Mouse (Mus musculus) midbrain, embryonic 12.5 days (tissue): ENCODE results near the gene Ncln. TPM values are rescaled to one million over a fixed set of nuclear protein-coding genes. Genes with fewer than 3 reads are reported as not detected.

Source experiments
- ATAC-seq: fragments of 200-750 bp; cut with Nextera tagmentation; 2 replicates; pipeline ENCODE4 v1.8.0; 2017; ENCODE audit warnings: low read depth, moderate TSS enrichment, moderate library complexity; ENCODE audit not compliant: low FRiP score
- H3K27ac ChIP-seq: fragments of 300-500 bp; sonication (generic); replicated peaks from 2 replicates; pipeline ENCODE4 v1.5.1; 2016; ENCODE audit warnings: mild to moderate bottlenecking
- H3K27me3 ChIP-seq: fragments of 300-500 bp; sonication (generic); 2 replicates; pipeline ENCODE4 v1.6.1; 2016; ENCODE audit warnings: mild to moderate bottlenecking
- H3K36me3 ChIP-seq: fragments of 300-500 bp; sonication (generic); 2 replicates; pipeline ENCODE4 v1.6.1; 2016
- H3K4me1 ChIP-seq: fragments of 300-500 bp; sonication (generic); 2 replicates; pipeline ENCODE4 v1.6.1; 2016
- H3K4me2 ChIP-seq: fragments of 300-500 bp; sonication (generic); replicated peaks from 2 replicates; pipeline ENCODE4 v1.6.1; 2016; ENCODE audit warnings: mild to moderate bottlenecking, moderate library complexity
- H3K4me3 ChIP-seq: fragments of 300-500 bp; sonication (generic); 2 replicates; pipeline ENCODE4 v1.5.1; 2016; ENCODE audit warnings: mild to moderate bottlenecking
- H3K9ac ChIP-seq: fragments of 300-500 bp; sonication (generic); replicated peaks from 2 replicates; pipeline ENCODE4 v1.6.1; 2016; ENCODE audit warnings: mild to moderate bottlenecking, moderate library complexity
- H3K9me3 ChIP-seq: fragments of 300-500 bp; sonication (generic); 2 replicates; pipeline ENCODE4 v1.6.1; 2016; ENCODE audit warnings: mild to moderate bottlenecking
- WGBS: fragments of 180-500 bp; shearing (Covaris S2); methylation state at CpG from one replicate; pipeline ENCODE4 v1.1.7; 2016; 5-methylcytosine and 5-hydroxymethylcytosine counted together
- polyA plus RNA-seq: library from polyadenylated mRNA; unstranded; fragments of >200 nt; fragmentation: Nextera tagmentation; extraction: Ambion mirVana; gene quantifications from 2 replicates; pipeline ENCODE4 v1.2.1, GENCODE M21; 2016

Ncln gene
- 66.9 and 68.3 TPM in 2 replicates for polyA plus RNA-seq

GRCm38 (mm10) chr10:81496264-81496901 is at the start of gene Ncln:
TSS of gene Ncln (minus strand) at chr10:81496392.
- ATAC-seq = peak; percentile 96
- peak within 1 kb of the TSS; percentile 73 for H3K4me3 ChIP-seq
- H3K36me3 ChIP-seq = peaks cover 20% of the 10 kb centered on the region
- peaks cover 20% of the 10 kb centered on the region for H3K4me1 ChIP-seq
- peak within 1 kb of the TSS; percentile 89 for H3K4me2 ChIP-seq
- no peaks in the 10 kb centered on the region for H3K9me3 ChIP-seq
- peak within 1 kb of the TSS; percentile 57; the same call in 1 of the 2 replicates for H3K27ac ChIP-seq
- no peaks in the 10 kb centered on the region; the same call in 1 of the 2 replicates for H3K27me3 ChIP-seq
- peak within 1 kb of the TSS; percentile 75 for H3K9ac ChIP-seq
- under 1% methylated on average over 39 of the region's 45 CpGs for WGBS

- Histone ChIP-seq H3K27me3 (no peaks in the 10 kb centered on the region), H3K9ac (peak within 1 kb of the TSS; percentile 93), H3K27ac (peak within 1 kb of the TSS; percentile 88), H3K4me3 (peak within 1 kb of the TSS; percentile 94), H3K9me3 (no peaks in the 10 kb centered on the region), H3K4me1 (peaks cover 32% of the 10 kb centered on the region), H3K4me2 (peak within 1 kb of the TSS; percentile 98), H3K36me3 (no peaks in the 10 kb centered on the region)
- WGBS = 2% methylated on average over 54 of the region's 59 CpGs
- peak; percentile 95 for ATAC-seq
Observed at GRCm38 (mm10) chr10:81545161-81545747, 49.1 kb upstream of the Ncln start, which contains the start of gene Gna11. TSS of gene Gna11 (minus strand) at chr10:81545190.

GRCm38 (mm10) chr10:81544296-81545160 is 48.3 kb upstream of the Ncln start:
- peak overlapping the region; percentile 93 for H3K9ac ChIP-seq
- H3K36me3 ChIP-seq = peaks cover 3% of the 10 kb centered on the region; the same call in 1 of the 2 replicates
- H3K9me3 ChIP-seq = no peaks in the 10 kb centered on the region
- peak; percentile 4 for ATAC-seq
- H3K4me1 ChIP-seq = peaks cover 32% of the 10 kb centered on the region
- WGBS = under 1% methylated on average over 89 of the region's 93 CpGs
- H3K4me2 ChIP-seq = peak overlapping the region; percentile 98
- no peaks in the 10 kb centered on the region for H3K27me3 ChIP-seq
- peak overlapping the region; percentile 82 for H3K27ac ChIP-seq
- H3K4me3 ChIP-seq = peak overlapping the region; percentile 94

GRCm38 (mm10) chr10:81543633-81544032 is 47.4 kb upstream of the Ncln start:
- ATAC-seq = no peak
- peak overlapping the region; percentile 94 for H3K4me3 ChIP-seq
- H3K9me3 ChIP-seq = no peaks in the 10 kb centered on the region
- H3K4me1 ChIP-seq = peaks cover 32% of the 10 kb centered on the region
- no peaks in the 10 kb centered on the region for H3K27me3 ChIP-seq
- H3K27ac ChIP-seq = no peak overlapping the region
- 70% methylated on average over 1 of the region's 1 CpGs for WGBS
- peaks cover 5% of the 10 kb centered on the region; the same call in 1 of the 2 replicates for H3K36me3 ChIP-seq
- H3K4me2 ChIP-seq = peak overlapping the region; percentile 98
- peak overlapping the region; percentile 93 for H3K9ac ChIP-seq

GRCm38 (mm10) chr10:81542727-81543460 is 46.7 kb upstream of the Ncln start:
- no peaks in the 10 kb centered on the region for H3K9me3 ChIP-seq
- no peak overlapping the region for H3K27ac ChIP-seq
- H3K27me3 ChIP-seq = no peaks in the 10 kb centered on the region
- peaks cover 32% of the 10 kb centered on the region for H3K4me1 ChIP-seq
- H3K4me3 ChIP-seq = peak overlapping the region; percentile 94
- H3K9ac ChIP-seq = peak overlapping the region; percentile 93
- H3K36me3 ChIP-seq = peaks cover 6% of the 10 kb centered on the region; the same call in 1 of the 2 replicates
- peak overlapping the region; percentile 98 for H3K4me2 ChIP-seq
- WGBS = 77% methylated on average over 7 of the region's 7 CpGs
- no peak for ATAC-seq

GRCm38 (mm10) chr10:81541803-81542202 is 45.6 kb upstream of the Ncln start:
- Histone ChIP-seq H3K4me3 (no peak overlapping the region), H3K4me1 (peaks cover 32% of the 10 kb centered on the region), H3K27me3 (no peaks in the 10 kb centered on the region), H3K36me3 (peaks cover 10% of the 10 kb centered on the region; the same call in 1 of the 2 replicates), H3K9ac (no peak overlapping the region), H3K27ac (no peak overlapping the region), H3K4me2 (no peak overlapping the region), H3K9me3 (no peaks in the 10 kb centered on the region)
- 82% methylated on average over 10 of the region's 10 CpGs for WGBS
- no peak for ATAC-seq

GRCm38 (mm10) chr10:81541363-81541762 is 45.2 kb upstream of the Ncln start:
- Histone ChIP-seq H3K27me3 (no peaks in the 10 kb centered on the region), H3K36me3 (peaks cover 10% of the 10 kb centered on the region; the same call in 1 of the 2 replicates), H3K4me3 (no peak overlapping the region), H3K9ac (no peak overlapping the region), H3K4me1 (peaks cover 32% of the 10 kb centered on the region), H3K9me3 (no peaks in the 10 kb centered on the region), H3K4me2 (no peak overlapping the region), H3K27ac (no peak overlapping the region)
- WGBS = 86% methylated on average over 5 of the region's 5 CpGs
- ATAC-seq = no peak

- Histone ChIP-seq H3K36me3 (peaks cover 24% of the 10 kb centered on the region; the same call in 1 of the 2 replicates), H3K27me3 (no peaks in the 10 kb centered on the region), H3K4me2 (no peak overlapping the region), H3K9ac (no peak overlapping the region), H3K4me1 (peaks cover 21% of the 10 kb centered on the region), H3K9me3 (no peaks in the 10 kb centered on the region), H3K4me3 (no peak overlapping the region), H3K27ac (no peak overlapping the region)
- no peak for ATAC-seq
- 92% methylated on average over 3 of the region's 3 CpGs for WGBS
Observed at GRCm38 (mm10) chr10:81538321-81539048, 42.3 kb upstream of the Ncln start.

GRCm38 (mm10) chr10:81537429-81537828 is 41.2 kb upstream of the Ncln start:
- 87% methylated on average over 2 of the region's 2 CpGs for WGBS
- no peak for ATAC-seq
- H3K9me3 ChIP-seq = no peaks in the 10 kb centered on the region
- no peak overlapping the region for H3K4me3 ChIP-seq
- H3K4me1 ChIP-seq = peaks cover 10% of the 10 kb centered on the region
- H3K27ac ChIP-seq = no peak overlapping the region
- no peak overlapping the region for H3K9ac ChIP-seq
- H3K4me2 ChIP-seq = no peak overlapping the region
- peaks cover 35% of the 10 kb centered on the region for H3K36me3 ChIP-seq
- no peaks in the 10 kb centered on the region for H3K27me3 ChIP-seq

GRCm38 (mm10) chr10:81536734-81537133 is 40.5 kb upstream of the Ncln start:
- H3K4me1 ChIP-seq = peaks cover 3% of the 10 kb centered on the region; the same call in 1 of the 2 replicates
- H3K4me2 ChIP-seq = no peak overlapping the region
- no peak overlapping the region for H3K27ac ChIP-seq
- no peak overlapping the region for H3K9ac ChIP-seq
- no peak overlapping the region for H3K4me3 ChIP-seq
- 75% methylated on average over 6 of the region's 6 CpGs for WGBS
- H3K36me3 ChIP-seq = peaks cover 40% of the 10 kb centered on the region
- H3K27me3 ChIP-seq = no peaks in the 10 kb centered on the region
- H3K9me3 ChIP-seq = no peaks in the 10 kb centered on the region
- ATAC-seq = no peak

GRCm38 (mm10) chr10:81534826-81535225 is 38.6 kb upstream of the Ncln start:
- WGBS = 64% methylated on average over 16 of the region's 16 CpGs
- Histone ChIP-seq H3K27ac (no peak overlapping the region), H3K36me3 (peaks cover 55% of the 10 kb centered on the region), H3K4me2 (no peak overlapping the region), H3K4me3 (no peak overlapping the region), H3K4me1 (0 out of 2 replicates have a peak, but pooled peaks cover 2% of the 10 kb centered on the region), H3K9ac (no peak overlapping the region), H3K9me3 (no peaks in the 10 kb centered on the region), H3K27me3 (no peaks in the 10 kb centered on the region)
- no peak for ATAC-seq
